Mouse (Mus musculus) forebrain, embryonic 13.5 days (tissue): ENCODE data around the gene Fgfbp3. TPM values are rescaled to one million over a fixed set of nuclear protein-coding genes. Genes with fewer than 3 reads are reported as not detected.
"Not testable (repeated sequence)": the region's sequence is repeated elsewhere in the genome, so short reads cannot be mapped to it uniquely, and the experiment has no call there.

Experiments used
- ATAC-seq: fragments of 200-750 bp; cut with Nextera tagmentation; 2 replicates; pipeline ENCODE4 v1.8.0; 2017
- H3K27ac ChIP-seq: fragments of 300-500 bp; sonication (generic); 2 replicates; pipeline ENCODE4 v1.5.1; 2015; ENCODE audit warnings: inconsistent platforms, mild to moderate bottlenecking, moderate library complexity
- H3K27me3 ChIP-seq: fragments of 300-500 bp; sonication (generic); 2 replicates; pipeline ENCODE4 v1.6.1; 2015; ENCODE audit warnings: mild to moderate bottlenecking, inconsistent platforms
- H3K36me3 ChIP-seq: fragments of 300-500 bp; sonication (generic); 2 replicates; pipeline ENCODE4 v1.6.1; 2015; ENCODE audit warnings: mild to moderate bottlenecking, inconsistent platforms; ENCODE audit not compliant: poor library complexity, severe bottlenecking
- H3K4me1 ChIP-seq: fragments of 300-500 bp; sonication (generic); 2 replicates; pipeline ENCODE4 v1.6.1; 2015; ENCODE audit warnings: inconsistent platforms
- H3K4me2 ChIP-seq: fragments of 300-500 bp; sonication (generic); 2 replicates; pipeline ENCODE4 v1.6.1; 2015; ENCODE audit warnings: inconsistent platforms, mild to moderate bottlenecking, moderate library complexity
- H3K4me3 ChIP-seq: fragments of 300-500 bp; sonication (generic); 2 replicates; pipeline ENCODE4 v1.5.1; 2015; ENCODE audit warnings: mild to moderate bottlenecking, inconsistent platforms
- H3K9ac ChIP-seq: fragments of 300-500 bp; sonication (generic); 2 replicates; pipeline ENCODE4 v1.6.1; 2015; ENCODE audit warnings: mild to moderate bottlenecking, inconsistent platforms
- H3K9me3 ChIP-seq: fragments of 300-500 bp; sonication (generic); replicated peaks from 2 replicates; pipeline ENCODE4 v1.6.1; 2016; ENCODE audit warnings: inconsistent platforms
- WGBS: fragments of 180-500 bp; shearing (Covaris S2); methylation state at CpG from one replicate; pipeline ENCODE4 v1.1.7; 2015; 5-methylcytosine and 5-hydroxymethylcytosine counted together
- polyA plus RNA-seq: library from polyadenylated mRNA; unstranded; fragments of >200 nt; fragmentation: Nextera tagmentation; extraction: Ambion mirVana; gene quantifications from 2 replicates; pipeline ENCODE4 v1.2.1, GENCODE M21; 2015

The Fgfbp3 gene
- polyA plus RNA-seq, 1 experiment from 2014 or later: 26.2 TPM

DNA sequence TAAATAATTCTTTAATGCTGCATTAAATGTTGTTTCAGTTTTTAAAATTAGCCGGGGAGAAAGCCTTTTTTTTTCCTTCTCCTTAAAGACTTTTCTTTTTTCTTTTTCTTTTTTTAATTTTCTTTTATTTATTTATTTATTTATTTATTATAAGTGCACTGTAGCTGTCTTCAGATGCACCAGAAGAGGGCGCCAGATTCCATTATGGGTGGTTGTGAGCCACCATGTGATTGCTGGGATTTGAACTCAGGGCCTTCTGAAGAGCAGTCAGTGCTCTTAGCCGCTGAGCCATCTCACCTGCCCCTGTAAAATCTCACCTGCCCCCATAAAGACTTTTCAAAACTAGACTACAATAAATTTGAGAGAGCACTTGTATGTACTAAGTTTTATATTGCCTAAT lies 50.7 kb downstream of the Fgfbp3 start:
- 81% methylated on average over 3 of the region's 3 CpGs for WGBS
- peaks cover 76% of the 10 kb centered on the region for H3K36me3 ChIP-seq

More for the DNA sequence above, 50.7 kb downstream of the Fgfbp3 start:
- not testable (repeated sequence) for H3K4me1 ChIP-seq, ATAC-seq, H3K27me3 ChIP-seq, H3K9me3 ChIP-seq, H3K4me2 ChIP-seq, H3K27ac ChIP-seq, H3K4me3 ChIP-seq, H3K9ac ChIP-seq

Other genes starting within 250 kb of the Fgfbp3 start
- gene Ppp1r3c, start 183.0 kb downstream of the Fgfbp3 start, polyA plus RNA-seq: 3.7 and 4.9 TPM in 2 replicates
- gene Tnks2, start 85.4 kb downstream of the Fgfbp3 start, polyA plus RNA-seq: 41.5 and 41.9 TPM in 2 replicates
- 11.0 and 12.3 TPM in 2 replicates for gene Btaf1, start 6.5 kb upstream of the Fgfbp3 start, polyA plus RNA-seq